Mouse (Mus musculus) ES-E14 (cell line): ENCODE measurements at regions not wholly inside any gene's neighbourhood (a gene's known extent, or its start where the extent isn't known, plus 50 kb on each side); places are given as distances from the start of the nearest gene placed in this dataset.

Experiments
- DNase-seq: peaks from one replicate; pipeline ENCODE4 v3.0.0-alpha.2; 2013; ENCODE audit warnings: low read depth, low spot score
- H3K27ac ChIP-seq: 2 replicates; pipeline ENCODE4 v1.5.1; 2012; ENCODE audit warnings: low read depth, mild to moderate bottlenecking, low read length, moderate library complexity, mixed read lengths; ENCODE audit not compliant: poor library complexity, insufficient read depth, severe bottlenecking
- H3K36me3 ChIP-seq: 2 replicates; pipeline ENCODE4 v1.6.1; 2012; ENCODE audit warnings: mild to moderate bottlenecking, low read length, moderate library complexity, mixed read lengths; ENCODE audit not compliant: control insufficient read depth, poor library complexity, insufficient read depth, severe bottlenecking
- H3K4me1 ChIP-seq, 2 experiments: fragments of 150-350 bp in 1 of 2; sonication (generic) in 1 of 2; 2 replicates each; pipeline ENCODE4 v1.6.1; 2012; ENCODE audit warnings: low read length in 2 of 2, mild to moderate bottlenecking in 1 of 2, mixed read lengths in 1 of 2; ENCODE audit not compliant: control insufficient read depth in 2 of 2, insufficient read depth in 2 of 2, poor library complexity in 1 of 2
- H3K4me3 ChIP-seq, 2 experiments: fragments of 150-350 bp in 1 of 2; sonication (generic) in 1 of 2; 2 replicates each; pipeline ENCODE4 v1.5.1; 2012; ENCODE audit warnings: low read length in 2 of 2, low read depth in 1 of 2, mild to moderate bottlenecking in 1 of 2, mixed read lengths in 1 of 2; ENCODE audit not compliant: insufficient read depth in 1 of 2, poor library complexity in 1 of 2, severe bottlenecking in 1 of 2
- H3K9ac ChIP-seq: 2 replicates; pipeline ENCODE4 v1.6.1; 2012; ENCODE audit warnings: low read depth, mild to moderate bottlenecking, low read length, mixed read lengths; ENCODE audit not compliant: poor library complexity, insufficient read depth, severe bottlenecking
- H3K9me3 ChIP-seq: fragments of 150-350 bp; sonication (generic); 2 replicates; pipeline ENCODE4 v1.6.1; 2012; ENCODE audit warnings: low read depth, mild to moderate bottlenecking, low read length; ENCODE audit not compliant: control insufficient read depth, insufficient read depth
- CHD2 ChIP-seq: IDR thresholded peaks from 2 replicates; pipeline ENCODE4 v1.6.1; 2014; ENCODE audit warnings: mild to moderate bottlenecking, low read depth, low read length, inconsistent platforms
- HCFC1 ChIP-seq: IDR thresholded peaks from 2 replicates; pipeline ENCODE4 v1.6.1; 2012; ENCODE audit warnings: low read length, inconsistent platforms, borderline replicate concordance; ENCODE audit not compliant: insufficient read depth
- MAFK ChIP-seq: IDR thresholded peaks from 2 replicates; pipeline ENCODE4 v1.6.1; 2014; ENCODE audit warnings: mild to moderate bottlenecking, low read depth, low read length, inconsistent platforms; ENCODE audit not compliant: insufficient read depth
- ZC3H11A ChIP-seq: IDR thresholded peaks from 2 replicates; pipeline ENCODE4 v1.6.1; 2012; ENCODE audit warnings: low read depth, mild to moderate bottlenecking, inconsistent platforms, low read length, borderline replicate concordance
- ZNF384 ChIP-seq: IDR thresholded peaks from 2 replicates; pipeline ENCODE4 v1.6.1; 2012; ENCODE audit warnings: low read depth, low read length, inconsistent platforms
- in situ Hi-C, 2 experiments: fragments of 600-800 bp; cut with MboI; formaldehyde crosslinking; loops; one replicate each; pipeline ENCODE4 v1.15.1; 2025; ENCODE audit warnings: low sequenced_read_pairs in 2 of 2, inconsistent platforms in 1 of 2; ENCODE audit not compliant: unreplicated experiment in 2 of 2

DNA sequence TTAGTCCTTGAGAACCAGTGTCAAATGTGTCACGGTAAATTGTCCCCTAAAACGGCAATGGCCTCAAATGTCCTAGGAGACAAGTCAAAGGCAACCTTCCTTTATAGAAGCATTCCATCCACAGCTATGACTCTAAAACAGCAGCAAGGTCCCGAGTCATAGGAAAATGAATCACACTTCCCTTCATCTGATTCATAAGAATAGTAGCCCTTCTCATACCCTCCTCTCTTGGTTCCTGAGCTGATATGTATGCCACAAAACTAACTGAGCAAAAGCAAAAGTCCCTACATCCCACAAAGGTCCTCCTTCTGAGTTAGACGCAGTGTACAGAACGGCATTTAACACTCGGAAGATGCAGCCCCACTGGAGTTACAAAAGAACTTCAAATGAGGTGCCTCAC is 250.6 kb upstream of the Thrb start:
- in situ Hi-C loops = loop anchor here (25.0 kb wide), 1 partner anchor 753 kb away; no protein-coding TSS in a partner anchor
- H3K9ac ChIP-seq = no peak overlapping the region
- H3K4me3 ChIP-seq = no peak overlapping the region
- H3K9me3 ChIP-seq = no peaks in the 10 kb centered on the region
- no peak for DNase-seq
- no peak for TF ChIP-seq ZC3H11A
- H3K27ac ChIP-seq = no peak overlapping the region
- H3K36me3 ChIP-seq = no peaks in the 10 kb centered on the region
- H3K4me1 ChIP-seq = peaks cover 0 to 2% of the 10 kb centered on the region in 2 experiments; a peak in 1 of 4 replicates

DNA sequence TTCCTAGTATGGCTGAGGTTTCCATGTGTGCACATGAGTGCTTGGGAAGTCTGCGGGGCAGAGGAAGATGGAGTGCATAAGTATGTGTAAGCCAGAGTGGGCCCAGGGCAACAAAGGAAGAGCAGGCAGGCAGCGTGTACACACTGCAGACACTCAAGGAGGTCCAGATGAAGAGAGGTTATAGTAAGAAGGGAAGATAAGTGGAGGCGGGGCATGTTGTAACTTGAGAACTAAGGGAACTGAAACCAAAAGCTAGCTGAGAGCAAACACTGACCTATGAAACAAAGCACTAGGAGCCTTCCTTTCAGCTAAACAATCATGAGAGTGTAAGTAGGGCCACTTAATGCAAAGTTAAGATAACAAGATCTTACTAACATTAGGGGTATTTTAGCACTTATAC is 249.3 kb upstream of the Thrb start:
- H3K4me1 ChIP-seq = peaks cover 0 to 1% of the 10 kb centered on the region in 2 experiments; a peak in 1 of 4 replicates
- H3K9ac ChIP-seq = no peak overlapping the region
- DNase-seq = no peak
- TF ChIP-seq ZNF384 (no peak), HCFC1 (no peak), MAFK (no peak), ZC3H11A (no peak), CHD2 (no peak)
- in situ Hi-C loops = loop anchor here (25.0 kb wide), 1 partner anchor 752 kb away; no protein-coding TSS in a partner anchor
- H3K36me3 ChIP-seq = no peaks in the 10 kb centered on the region
- no peaks in the 10 kb centered on the region for H3K9me3 ChIP-seq
- no peak overlapping the region for H3K27ac ChIP-seq
- H3K4me3 ChIP-seq = no peak overlapping the region

DNA sequence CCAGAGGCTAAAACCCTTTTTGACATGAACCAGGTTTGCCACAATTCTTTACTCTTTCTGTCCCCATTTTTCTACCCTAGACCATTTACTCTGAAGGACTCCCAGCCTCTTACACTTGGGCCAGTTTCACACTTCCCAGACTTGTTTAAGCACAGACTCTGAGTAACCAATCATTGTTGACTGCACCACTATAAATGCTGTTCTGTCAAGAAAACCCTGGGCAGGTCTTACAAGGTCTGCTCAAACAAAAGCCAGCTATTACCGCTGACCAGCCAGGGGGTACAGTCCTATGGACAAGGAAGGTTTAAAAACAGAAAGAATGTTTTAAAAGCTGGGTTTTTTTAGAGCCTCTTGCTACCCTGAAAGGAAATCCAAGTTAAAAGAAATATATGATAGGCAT is 248.8 kb upstream of the Thrb start:
- H3K4me1 ChIP-seq = no peaks in the 10 kb centered on the region; a peak in 1 of 4 replicates
- H3K4me3 ChIP-seq = no peak overlapping the region
- no peak for DNase-seq
- H3K9me3 ChIP-seq = no peaks in the 10 kb centered on the region
- in situ Hi-C loops = loop anchor here (25.0 kb wide), 1 partner anchor 751 kb away; no protein-coding TSS in a partner anchor
- no peak overlapping the region for H3K9ac ChIP-seq
- no peak for TF ChIP-seq CHD2
- TF ChIP-seq HCFC1 = no peak
- TF ChIP-seq ZNF384 = no peak
- no peak for TF ChIP-seq ZC3H11A
- TF ChIP-seq MAFK = no peak
- H3K27ac ChIP-seq = no peak overlapping the region
- no peaks in the 10 kb centered on the region for H3K36me3 ChIP-seq

DNA sequence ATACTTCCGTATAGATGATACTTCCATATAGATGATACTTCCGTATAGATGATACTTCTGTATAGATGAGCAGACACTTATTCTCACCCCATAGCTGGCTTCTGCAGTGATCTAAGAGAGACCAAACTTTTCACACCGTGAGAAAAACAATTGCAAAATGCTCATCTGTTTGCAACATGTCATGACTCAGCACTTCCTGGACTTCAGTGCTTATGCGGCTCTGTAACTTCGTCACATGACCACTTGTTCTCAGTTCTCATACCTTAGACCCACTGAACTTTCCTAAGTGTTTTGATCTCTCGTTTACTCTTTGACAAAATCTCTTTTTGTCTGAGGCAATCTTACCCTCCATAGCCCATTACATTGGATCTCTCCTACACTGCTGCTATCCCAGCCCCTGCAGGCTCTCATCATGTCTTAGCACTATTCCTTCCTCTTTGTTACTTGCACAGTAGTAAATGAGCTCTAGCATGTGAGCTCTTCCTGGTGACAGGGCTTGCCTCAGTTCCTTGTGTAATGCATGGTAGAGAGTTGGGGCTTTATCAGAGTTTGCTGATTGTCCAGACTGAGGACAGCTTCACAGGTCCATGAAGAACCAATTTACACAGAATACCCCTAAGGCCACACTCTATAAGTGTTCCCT is 245.7 kb upstream of the Thrb start:
- TF ChIP-seq ZC3H11A = no peak
- TF ChIP-seq MAFK = peak; percentile 66; the same call in 1 of the 2 replicates
- Histone ChIP-seq H3K4me3 (no peak overlapping the region), H3K9me3 (no peaks in the 10 kb centered on the region), H3K9ac (no peak overlapping the region), H3K27ac (no peak overlapping the region), H3K36me3 (no peaks in the 10 kb centered on the region), H3K4me1 (no peaks in the 10 kb centered on the region; a peak in 1 of 4 replicates)
- DNase-seq = no peak
- in situ Hi-C loops = loop anchor here (25.0 kb wide), 1 partner anchor 748 kb away; no protein-coding TSS in a partner anchor

DNA sequence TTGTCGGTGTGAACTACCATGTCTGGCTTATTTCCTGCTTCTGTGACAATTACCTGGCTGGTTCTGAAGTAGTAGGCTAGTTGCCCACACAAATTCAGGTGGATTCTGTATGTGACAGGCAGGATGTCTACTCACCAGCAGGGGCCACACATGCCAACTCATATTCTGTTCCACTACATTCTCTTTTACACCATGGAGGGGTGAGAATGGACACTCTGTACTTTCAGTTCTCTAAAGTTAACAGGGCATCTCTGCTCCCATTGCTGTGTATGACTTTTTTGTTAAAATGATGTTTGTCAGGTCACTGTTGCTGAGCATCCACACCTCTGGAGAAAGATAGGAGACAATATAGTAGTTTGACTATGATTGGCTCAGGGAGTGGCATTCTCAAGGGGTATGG is 232.3 kb upstream of the Thrb start:
- in situ Hi-C loops = no loop called here
- H3K4me3 ChIP-seq = no peak overlapping the region
- H3K27ac ChIP-seq = no peak overlapping the region
- TF ChIP-seq ZNF384 (no peak), MAFK (no peak), ZC3H11A (no peak), CHD2 (no peak), HCFC1 (no peak)
- H3K4me1 ChIP-seq = no peaks in the 10 kb centered on the region
- no peaks in the 10 kb centered on the region for H3K9me3 ChIP-seq
- H3K36me3 ChIP-seq = no peaks in the 10 kb centered on the region
- no peak overlapping the region for H3K9ac ChIP-seq
- DNase-seq = no peak
